Mouse (Mus musculus) liver, postnatal 0 days (tissue): Measurements from ENCODE around the gene Lalba.

Source experiments
- CTCF ChIP-seq: sonication (generic); IDR thresholded peaks from 2 replicates; pipeline ENCODE4 v1.5.1; 2016; ENCODE audit warnings: antibody characterized with exemption, low read depth
- EP300 ChIP-seq: IDR thresholded peaks from 2 replicates; pipeline ENCODE4 v1.6.1; 2016; ENCODE audit warnings: antibody characterized with exemption, low read depth, mild to moderate bottlenecking

- no peak for TF ChIP-seq CTCF
- no peak for TF ChIP-seq EP300
Observed at GRCm38 (mm10) chr15:98514146-98514545, 31.6 kb upstream of the Lalba start.
